Mouse (Mus musculus): ENCODE measurements around the gene AU021092. TPM values are rescaled to one million over a fixed set of nuclear protein-coding genes. Genes with fewer than 3 reads are reported as not detected.
"Not testable (repeated sequence)": the region's sequence is repeated elsewhere in the genome, so short reads cannot be mapped to it uniquely, and the experiment has no call there.

AU021092 gene
- polyA plus RNA-seq, 1 experiment from 2014 or later = 7.6 TPM

GRCm38 (mm10) chr16:5250891-5251290 lies 28.8 kb upstream of the AU021092 start:
- Histone ChIP-seq H3K36me3 (ENCODE audit: control insufficient read depth, insufficient read depth, low read length) (peaks cover 44% of the 10 kb centered on the region; the same call in 1 of the 2 replicates), H3K4me1 (ENCODE audit: control insufficient read depth, insufficient read depth, low read length) (peaks cover 5% of the 10 kb centered on the region; the same call in 1 of the 2 replicates), H3K4me2 (ENCODE audit: low read depth, low read length) (no peak overlapping the region), H3K27me3 (replicated peaks; ENCODE audit: control insufficient read depth, insufficient read depth, low read length) (no peaks in the 10 kb centered on the region), H3K9ac (ENCODE audit: low read depth, low read length) (no peak overlapping the region), H3K27ac (replicated peaks; ENCODE audit: low read depth, low read length) (no peak overlapping the region), H3K9me3 (ENCODE audit: control insufficient read depth, low read length) (no peaks in the 10 kb centered on the region), H3K4me3 (ENCODE audit: low read depth, low read length) (no peak overlapping the region)
- 91% methylated on average over 3 of the region's 3 CpGs for WGBS
- DNase-seq (ENCODE audit: low spot score) (no peak), ATAC-seq (ENCODE audit: low read depth) (no peak)

- Histone ChIP-seq H3K36me3 (ENCODE audit: control insufficient read depth, insufficient read depth, low read length) (peaks cover 85% of the 10 kb centered on the region), H3K4me1 (ENCODE audit: control insufficient read depth, insufficient read depth, low read length) (no peaks in the 10 kb centered on the region), H3K27ac (replicated peaks; ENCODE audit: low read depth, low read length) (no peak overlapping the region), H3K9ac (ENCODE audit: low read depth, low read length) (no peak overlapping the region), H3K4me3 (ENCODE audit: low read depth, low read length) (no peak overlapping the region), H3K27me3 (replicated peaks; ENCODE audit: control insufficient read depth, insufficient read depth, low read length) (no peaks in the 10 kb centered on the region), H3K4me2 (ENCODE audit: low read depth, low read length) (no peak overlapping the region), H3K9me3 (ENCODE audit: control insufficient read depth, low read length) (no peaks in the 10 kb centered on the region)
- ATAC-seq (ENCODE audit: low read depth) = peak; percentile 56; the same call in 1 of the 2 replicates
- WGBS = 38% methylated on average over 6 of the region's 7 CpGs
- DNase-seq (ENCODE audit: low spot score) = peak; percentile 10
These were observed 22.3 kb upstream of the AU021092 start for GRCm38 (mm10) chr16:5244411-5244810.

GRCm38 (mm10) chr16:5242882-5243281 lies 20.8 kb upstream of the AU021092 start:
- Histone ChIP-seq H3K27ac (replicated peaks; ENCODE audit: low read depth, low read length) (no peak overlapping the region), H3K4me3 (ENCODE audit: low read depth, low read length) (no peak overlapping the region), H3K4me1 (ENCODE audit: control insufficient read depth, insufficient read depth, low read length) (no peaks in the 10 kb centered on the region), H3K36me3 (ENCODE audit: control insufficient read depth, insufficient read depth, low read length) (peaks cover 75% of the 10 kb centered on the region), H3K9ac (ENCODE audit: low read depth, low read length) (no peak overlapping the region), H3K27me3 (replicated peaks; ENCODE audit: control insufficient read depth, insufficient read depth, low read length) (no peaks in the 10 kb centered on the region), H3K4me2 (ENCODE audit: low read depth, low read length) (no peak overlapping the region), H3K9me3 (ENCODE audit: control insufficient read depth, low read length) (no peaks in the 10 kb centered on the region)
- no peak for DNase-seq (ENCODE audit: low spot score)
- no peak for ATAC-seq (ENCODE audit: low read depth)
- WGBS = 82% methylated on average over 5 of the region's 6 CpGs

- Histone ChIP-seq H3K27me3 (replicated peaks; ENCODE audit: control insufficient read depth, insufficient read depth, low read length) (no peaks in the 10 kb centered on the region), H3K9ac (ENCODE audit: low read depth, low read length) (no peak overlapping the region), H3K9me3 (ENCODE audit: control insufficient read depth, low read length) (no peaks in the 10 kb centered on the region), H3K27ac (replicated peaks; ENCODE audit: low read depth, low read length) (no peak overlapping the region), H3K4me1 (ENCODE audit: control insufficient read depth, insufficient read depth, low read length) (no peaks in the 10 kb centered on the region), H3K4me3 (ENCODE audit: low read depth, low read length) (no peak overlapping the region), H3K36me3 (ENCODE audit: control insufficient read depth, insufficient read depth, low read length) (peaks cover 69% of the 10 kb centered on the region), H3K4me2 (ENCODE audit: low read depth, low read length) (no peak overlapping the region)
- WGBS = 94% methylated on average over 4 of the region's 4 CpGs
- ATAC-seq (ENCODE audit: low read depth) (no peak), DNase-seq (ENCODE audit: low spot score) (no peak)
These were observed 20.3 kb upstream of the AU021092 start for GRCm38 (mm10) chr16:5242355-5242754.

- peak; percentile 98 for DNase-seq (ENCODE audit: low spot score)
- peaks cover 6% of the 10 kb centered on the region for H3K4me1 ChIP-seq (ENCODE audit: control insufficient read depth, insufficient read depth, low read length)
- peak; percentile 97 for ATAC-seq (ENCODE audit: low read depth)
- H3K27me3 ChIP-seq (replicated peaks; ENCODE audit: control insufficient read depth, insufficient read depth, low read length) = no peaks in the 10 kb centered on the region
- peak within 1 kb of the TSS; percentile 78 for H3K4me2 ChIP-seq (ENCODE audit: low read depth, low read length)
- peak within 1 kb of the TSS; percentile 86 for H3K9ac ChIP-seq (ENCODE audit: low read depth, low read length)
- H3K36me3 ChIP-seq (ENCODE audit: control insufficient read depth, insufficient read depth, low read length) = no peaks in the 10 kb centered on the region
- 3% methylated on average over 39 of the region's 47 CpGs for WGBS
- peak within 1 kb of the TSS; percentile 86 for H3K4me3 ChIP-seq (ENCODE audit: low read depth, low read length)
- H3K9me3 ChIP-seq (ENCODE audit: control insufficient read depth, low read length) = no peaks in the 10 kb centered on the region
- peak within 1 kb of the TSS; percentile 63 for H3K27ac ChIP-seq (replicated peaks; ENCODE audit: low read depth, low read length)
These were observed 11.6 kb upstream of the AU021092 start, which contains the start of gene Alg1 for GRCm38 (mm10) chr16:5233418-5234313. Gene Alg1 (plus strand): TSS chr16:5233621.

GRCm38 (mm10) chr16:5232982-5233381 lies 10.9 kb upstream of the AU021092 start:
- Histone ChIP-seq H3K36me3 (ENCODE audit: control insufficient read depth, insufficient read depth, low read length) (no peaks in the 10 kb centered on the region), H3K27ac (replicated peaks; ENCODE audit: low read depth, low read length) (no peak overlapping the region), H3K4me3 (ENCODE audit: low read depth, low read length) (peak overlapping the region; percentile 86), H3K4me2 (ENCODE audit: low read depth, low read length) (peak overlapping the region; percentile 78), H3K9ac (ENCODE audit: low read depth, low read length) (no peak overlapping the region; the same call in 1 of the 2 replicates), H3K27me3 (replicated peaks; ENCODE audit: control insufficient read depth, insufficient read depth, low read length) (no peaks in the 10 kb centered on the region), H3K9me3 (ENCODE audit: control insufficient read depth, low read length) (no peaks in the 10 kb centered on the region), H3K4me1 (ENCODE audit: control insufficient read depth, insufficient read depth, low read length) (peaks cover 6% of the 10 kb centered on the region)
- DNase-seq (ENCODE audit: low spot score) (no peak), ATAC-seq (ENCODE audit: low read depth) (0 out of 2 replicates have a peak, but pooled peaks have one; percentile 6)
- 66% methylated on average over 4 of the region's 4 CpGs for WGBS

- H3K4me3 ChIP-seq (ENCODE audit: low read depth, low read length); H3K4me1 ChIP-seq (ENCODE audit: control insufficient read depth, insufficient read depth, low read length); H3K27me3 ChIP-seq (replicated peaks; ENCODE audit: control insufficient read depth, insufficient read depth, low read length); H3K36me3 ChIP-seq (ENCODE audit: control insufficient read depth, insufficient read depth, low read length); ATAC-seq (ENCODE audit: low read depth); H3K4me2 ChIP-seq (ENCODE audit: low read depth, low read length); H3K27ac ChIP-seq (replicated peaks; ENCODE audit: low read depth, low read length); H3K9ac ChIP-seq (ENCODE audit: low read depth, low read length); H3K9me3 ChIP-seq (ENCODE audit: control insufficient read depth, low read length); DNase-seq (ENCODE audit: low spot score): not testable (repeated sequence)
- 81% methylated on average over 3 of the region's 3 CpGs for WGBS
These were observed 6.0 kb upstream of the AU021092 start for GRCm38 (mm10) chr16:5228103-5228502.

- not testable (repeated sequence) for H3K4me3 ChIP-seq (ENCODE audit: low read depth, low read length); H3K4me2 ChIP-seq (ENCODE audit: low read depth, low read length); H3K4me1 ChIP-seq (ENCODE audit: control insufficient read depth, insufficient read depth, low read length); ATAC-seq (ENCODE audit: low read depth); H3K27ac ChIP-seq (replicated peaks; ENCODE audit: low read depth, low read length); H3K27me3 ChIP-seq (replicated peaks; ENCODE audit: control insufficient read depth, insufficient read depth, low read length); H3K9ac ChIP-seq (ENCODE audit: low read depth, low read length); DNase-seq (ENCODE audit: low spot score); H3K36me3 ChIP-seq (ENCODE audit: control insufficient read depth, insufficient read depth, low read length); H3K9me3 ChIP-seq (ENCODE audit: control insufficient read depth, low read length)
- WGBS = 80% methylated on average over 19 of the region's 19 CpGs
These were observed 5.4 kb upstream of the AU021092 start for GRCm38 (mm10) chr16:5227501-5227900.
